Mouse (Mus musculus): ENCODE results near the gene Rab31. TPM values are rescaled to one million over a fixed set of nuclear protein-coding genes. Genes with fewer than 3 reads are reported as not detected.

The Rab31 gene
- polyA plus RNA-seq, 1 experiment, result 6.5 TPM

DNA sequence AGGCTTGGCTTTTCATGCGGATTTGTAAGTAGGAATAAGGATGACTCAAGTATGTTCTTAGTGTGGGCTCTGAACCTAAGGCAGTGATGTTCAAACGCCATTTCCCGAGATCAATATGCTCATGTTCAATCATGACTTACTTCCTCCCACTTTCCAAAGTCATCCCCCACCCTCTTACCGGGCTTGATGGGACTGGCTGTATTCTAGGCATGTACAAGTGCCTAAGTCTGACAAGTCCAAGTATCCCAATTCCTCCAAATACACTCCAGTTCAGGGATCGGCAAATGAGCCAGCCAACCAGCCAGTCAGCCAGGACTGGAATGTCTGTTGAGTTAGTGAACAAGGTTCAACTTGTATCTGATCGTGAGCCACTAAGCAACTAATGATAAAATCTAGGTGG lies 146.3 kb downstream of the Rab31 start:
- Histone ChIP-seq H3K4me3 (ENCODE audit: control insufficient read depth, insufficient read depth, low read length) (no peak overlapping the region), H3K27ac (ENCODE audit: control insufficient read depth, insufficient read depth, low read length) (no peak overlapping the region), H3K36me3 (ENCODE audit: control insufficient read depth, insufficient read depth, low read length) (no peaks in the 10 kb centered on the region), H3K4me1 (replicated peaks; ENCODE audit: control insufficient read depth, insufficient read depth, low read length) (no peaks in the 10 kb centered on the region), H3K27me3 (ENCODE audit: control insufficient read depth, insufficient read depth, low read length) (no peaks in the 10 kb centered on the region)
- WGBS, result 93% methylated on average over 6 of the region's 6 CpGs
- TF ChIP-seq CTCF (IDR thresholded peaks at IDR 0.05; ENCODE audit: borderline replicate concordance, control insufficient read depth, extremely low read depth, insufficient read depth, low read length, poor library complexity) (no peak), POLR2A (IDR thresholded peaks at IDR 0.05; ENCODE audit: control insufficient read depth, extremely low read depth, insufficient read depth, low read length, poor library complexity) (no peak)
- DNase-seq, result no peak

DNA sequence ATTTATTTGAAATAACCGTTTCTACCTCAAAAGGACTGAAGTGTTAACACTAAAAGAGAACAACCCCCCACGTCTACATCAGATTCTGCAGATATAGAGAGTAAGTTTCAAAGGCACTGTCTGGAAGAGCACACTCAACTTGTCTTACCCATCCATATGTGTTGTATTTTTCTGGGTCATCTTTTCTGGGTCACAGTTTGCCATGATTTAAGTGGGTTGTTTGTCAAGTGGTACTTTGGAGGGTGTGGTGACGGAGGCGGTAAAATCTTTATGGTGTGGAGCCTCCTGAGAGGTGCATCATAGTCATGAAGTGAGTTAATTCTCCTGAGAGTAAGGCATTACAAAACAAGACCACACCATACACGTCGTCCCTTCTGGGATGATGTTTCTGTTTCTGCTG lies 147.0 kb downstream of the Rab31 start:
- 82% methylated on average over 6 of the region's 6 CpGs for WGBS
- no peak overlapping the region for H3K27ac ChIP-seq (ENCODE audit: control insufficient read depth, insufficient read depth, low read length)
- H3K4me1 ChIP-seq (replicated peaks; ENCODE audit: control insufficient read depth, insufficient read depth, low read length), result no peaks in the 10 kb centered on the region
- H3K36me3 ChIP-seq (ENCODE audit: control insufficient read depth, insufficient read depth, low read length), result no peaks in the 10 kb centered on the region
- no peaks in the 10 kb centered on the region for H3K27me3 ChIP-seq (ENCODE audit: control insufficient read depth, insufficient read depth, low read length)
- no peak for TF ChIP-seq POLR2A (IDR thresholded peaks at IDR 0.05; ENCODE audit: control insufficient read depth, extremely low read depth, insufficient read depth, low read length, poor library complexity)
- no peak for TF ChIP-seq CTCF (IDR thresholded peaks at IDR 0.05; ENCODE audit: borderline replicate concordance, control insufficient read depth, extremely low read depth, insufficient read depth, low read length, poor library complexity)
- no peak overlapping the region for H3K4me3 ChIP-seq (ENCODE audit: control insufficient read depth, insufficient read depth, low read length)
- DNase-seq, result no peak

DNA sequence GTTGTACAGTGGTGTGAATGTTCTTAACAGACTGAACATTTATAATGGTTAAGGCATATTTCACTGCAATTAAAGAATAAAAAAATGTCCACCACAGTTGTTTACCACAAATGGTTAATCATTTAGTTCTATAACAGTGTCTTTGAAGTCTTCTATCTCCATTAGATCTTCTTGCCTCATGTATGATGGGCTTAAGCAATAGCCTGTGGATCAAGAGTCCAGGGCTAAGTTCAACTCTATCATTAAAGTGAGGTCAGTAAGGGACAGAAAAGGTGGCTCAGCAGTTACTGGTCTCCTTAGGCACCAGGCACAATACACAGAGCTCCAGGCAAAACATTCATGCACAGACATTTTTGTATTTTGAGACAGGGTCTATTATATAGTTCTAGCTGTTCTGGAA lies 149.4 kb downstream of the Rab31 start:
- H3K27me3 ChIP-seq (ENCODE audit: control insufficient read depth, insufficient read depth, low read length), result no peaks in the 10 kb centered on the region
- H3K36me3 ChIP-seq (ENCODE audit: control insufficient read depth, insufficient read depth, low read length), result no peaks in the 10 kb centered on the region
- TF ChIP-seq POLR2A (IDR thresholded peaks at IDR 0.05; ENCODE audit: control insufficient read depth, extremely low read depth, insufficient read depth, low read length, poor library complexity) (no peak), CTCF (IDR thresholded peaks at IDR 0.05; ENCODE audit: borderline replicate concordance, control insufficient read depth, extremely low read depth, insufficient read depth, low read length, poor library complexity) (no peak)
- DNase-seq, result no peak
- H3K4me1 ChIP-seq (replicated peaks; ENCODE audit: control insufficient read depth, insufficient read depth, low read length), result no peaks in the 10 kb centered on the region
- no peak overlapping the region for H3K4me3 ChIP-seq (ENCODE audit: control insufficient read depth, insufficient read depth, low read length)
- H3K27ac ChIP-seq (ENCODE audit: control insufficient read depth, insufficient read depth, low read length), result no peak overlapping the region

DNA sequence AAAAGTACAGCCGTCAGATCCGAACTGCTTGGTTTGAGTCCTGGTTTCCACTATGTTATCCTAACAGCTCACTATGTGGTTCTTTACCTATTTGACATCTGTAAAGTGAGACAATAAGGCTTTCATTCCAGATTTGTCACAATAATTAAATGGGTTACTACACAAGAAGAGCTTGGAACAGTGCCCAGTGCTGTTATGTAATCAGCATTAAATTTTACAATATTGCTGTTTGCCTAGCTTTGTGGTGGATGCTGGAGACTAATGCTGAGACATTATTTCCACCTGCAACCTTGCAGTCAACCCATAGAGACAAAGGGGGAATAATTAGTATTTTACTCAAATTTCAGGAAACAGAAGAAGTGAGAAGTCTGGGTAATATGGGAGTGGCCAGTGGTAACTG lies 154.1 kb downstream of the Rab31 start:
- no peak for DNase-seq
- no peak for TF ChIP-seq POLR2A (IDR thresholded peaks at IDR 0.05; ENCODE audit: control insufficient read depth, extremely low read depth, insufficient read depth, low read length, poor library complexity)
- H3K27me3 ChIP-seq (ENCODE audit: control insufficient read depth, insufficient read depth, low read length), result no peaks in the 10 kb centered on the region
- 96% methylated on average over 2 of the region's 2 CpGs for WGBS
- no peak overlapping the region for H3K27ac ChIP-seq (ENCODE audit: control insufficient read depth, insufficient read depth, low read length)
- H3K36me3 ChIP-seq (ENCODE audit: control insufficient read depth, insufficient read depth, low read length), result no peaks in the 10 kb centered on the region
- no peaks in the 10 kb centered on the region for H3K4me1 ChIP-seq (replicated peaks; ENCODE audit: control insufficient read depth, insufficient read depth, low read length)
- no peak overlapping the region for H3K4me3 ChIP-seq (ENCODE audit: control insufficient read depth, insufficient read depth, low read length)

DNA sequence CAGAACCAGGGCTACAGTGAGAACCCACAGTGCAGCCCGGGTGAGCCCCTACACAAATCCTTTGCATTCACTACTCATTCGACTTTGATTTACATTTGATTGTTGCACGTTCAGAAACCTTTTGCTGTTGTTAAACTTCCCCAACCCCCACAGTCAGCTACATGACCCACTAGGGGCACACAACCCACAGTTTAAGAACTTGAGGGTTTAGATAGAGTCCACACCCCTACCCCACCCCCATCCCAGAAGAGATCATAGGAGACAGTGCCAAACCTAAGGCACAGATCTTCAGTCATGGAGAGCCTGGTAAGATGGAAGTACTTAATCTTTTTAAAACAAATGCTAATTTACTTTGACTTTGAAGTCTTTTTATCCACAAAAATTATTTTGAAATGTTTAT lies 156.9 kb downstream of the Rab31 start:
- WGBS, result 59% methylated on average over 3 of the region's 3 CpGs
- no peak overlapping the region for H3K4me3 ChIP-seq (ENCODE audit: control insufficient read depth, insufficient read depth, low read length)
- no peaks in the 10 kb centered on the region for H3K36me3 ChIP-seq (ENCODE audit: control insufficient read depth, insufficient read depth, low read length)
- H3K27ac ChIP-seq (ENCODE audit: control insufficient read depth, insufficient read depth, low read length), result no peak overlapping the region
- DNase-seq, result no peak
- no peak for TF ChIP-seq POLR2A (IDR thresholded peaks at IDR 0.05; ENCODE audit: control insufficient read depth, extremely low read depth, insufficient read depth, low read length, poor library complexity)
- TF ChIP-seq CTCF (IDR thresholded peaks at IDR 0.05; ENCODE audit: borderline replicate concordance, control insufficient read depth, extremely low read depth, insufficient read depth, low read length, poor library complexity), result no peak
- H3K4me1 ChIP-seq (replicated peaks; ENCODE audit: control insufficient read depth, insufficient read depth, low read length), result no peaks in the 10 kb centered on the region
- no peaks in the 10 kb centered on the region for H3K27me3 ChIP-seq (ENCODE audit: control insufficient read depth, insufficient read depth, low read length)

- Histone ChIP-seq H3K4me3 (ENCODE audit: control insufficient read depth, insufficient read depth, low read length) (no peak overlapping the region), H3K27me3 (ENCODE audit: control insufficient read depth, insufficient read depth, low read length) (no peaks in the 10 kb centered on the region), H3K27ac (ENCODE audit: control insufficient read depth, insufficient read depth, low read length) (no peak overlapping the region), H3K36me3 (ENCODE audit: control insufficient read depth, insufficient read depth, low read length) (no peaks in the 10 kb centered on the region), H3K4me1 (replicated peaks; ENCODE audit: control insufficient read depth, insufficient read depth, low read length) (no peaks in the 10 kb centered on the region)
- TF ChIP-seq CTCF (IDR thresholded peaks at IDR 0.05; ENCODE audit: borderline replicate concordance, control insufficient read depth, extremely low read depth, insufficient read depth, low read length, poor library complexity) (no peak), POLR2A (IDR thresholded peaks at IDR 0.05; ENCODE audit: control insufficient read depth, extremely low read depth, insufficient read depth, low read length, poor library complexity) (no peak)
- WGBS, result 9% methylated on average over 9 of the region's 9 CpGs
- DNase-seq, result no peak
These were observed 158.1 kb downstream of the Rab31 start for GRCm38 (mm10) chr17:65614431-65614830.

Measured in thymus, adult 2 months (tissue).